Mouse (Mus musculus): ENCODE data around the gene Ube2k.

DNA sequence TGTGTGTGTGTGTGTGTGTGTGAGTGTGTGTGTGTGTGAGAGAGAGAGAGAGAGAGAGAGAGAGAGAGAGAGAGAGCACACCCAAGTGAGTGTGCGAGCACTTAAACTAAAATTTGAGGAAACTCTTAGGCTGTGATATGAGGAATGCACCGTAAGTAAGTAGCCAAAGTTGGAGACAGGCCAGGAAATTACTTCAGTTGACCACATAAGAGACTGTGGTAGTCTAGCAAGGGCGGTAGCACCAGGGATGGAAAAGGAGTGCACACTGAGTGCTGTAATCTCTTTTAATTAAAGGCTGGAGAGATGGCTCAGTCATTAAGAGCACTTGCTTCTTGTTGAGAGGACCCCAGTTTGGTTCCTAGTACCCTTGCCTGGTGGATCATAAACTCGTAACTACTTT, 47.2 kb upstream of the Ube2k start:
- TF ChIP-seq POLR2A (IDR thresholded peaks at IDR 0.05; ENCODE audit: borderline replicate concordance, extremely low read depth, insufficient read depth, insufficient read length, poor library complexity, severe bottlenecking) (no peak), CTCF (IDR thresholded peaks at IDR 0.05; ENCODE audit: borderline replicate concordance, extremely low read depth, insufficient read depth, insufficient read length) (no peak)

Measured in brain, embryonic 14.5 days (tissue).